Mouse (Mus musculus) CD4-positive, CD25-positive, alpha-beta regulatory T cell, adult 4 months (primary cell): Measurements from ENCODE around the gene Fbxw8. TPM values are rescaled to one million over a fixed set of nuclear protein-coding genes. Genes with fewer than 3 reads are reported as not detected.

ENCODE experiments used
- ATAC-seq: one replicate; pipeline ENCODE4 v1.8.0; 2017
- polyA plus RNA-seq, 2 experiments: library from polyadenylated mRNA; unstranded; fragments of 100-300 nt; shearing (Covaris generic); gene quantifications; one replicate each; pipeline ENCODE4 v1.2.1; 2017

The Fbxw8 gene
- polyA plus RNA-seq, 2 experiments from 2014 or later, result 3.1 to 3.3 TPM

DNA sequence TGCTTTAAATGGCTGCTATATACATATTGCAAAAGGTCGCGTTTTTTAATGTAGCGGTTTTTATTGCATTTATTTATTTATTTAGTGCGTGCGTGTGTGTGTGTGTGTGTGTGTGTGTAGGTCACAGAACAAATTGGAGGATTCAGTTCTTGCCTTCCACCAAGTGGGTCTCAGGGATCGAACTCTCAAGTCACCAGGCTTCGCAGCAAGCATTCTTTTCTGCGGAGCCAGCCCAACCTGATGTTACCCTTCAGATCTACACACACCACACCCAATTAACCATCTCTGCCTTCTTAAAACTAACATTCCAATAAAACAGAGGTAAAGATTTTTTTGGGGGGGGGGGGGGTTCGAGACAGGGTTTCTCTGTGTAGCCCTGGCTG lies 292 bp upstream of the Fbxw8 start:
- no peak for ATAC-seq

- ATAC-seq, result no peak
Measured at GRCm38 (mm10) chr5:118149711-118150110, 5.6 kb downstream of the Fbxw8 start.

DNA sequence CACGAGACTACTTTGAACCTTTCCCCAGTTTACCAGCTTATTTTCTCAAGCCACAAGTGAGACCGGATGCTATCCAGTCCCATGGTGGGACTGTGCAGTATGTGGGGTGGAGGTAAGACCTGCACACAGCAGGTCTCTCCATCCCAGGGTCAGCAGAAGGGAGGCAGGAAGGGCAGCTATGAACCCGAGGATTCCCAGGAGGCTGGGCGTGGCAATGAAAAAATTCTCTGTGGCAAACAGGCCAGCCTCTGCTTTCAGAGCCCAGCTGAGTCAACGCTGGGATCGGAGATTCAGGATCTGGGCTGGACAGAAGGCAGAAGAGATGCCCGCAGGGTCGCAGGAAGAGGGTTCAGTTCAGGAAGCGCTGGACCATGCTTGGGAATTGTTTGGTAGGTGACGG lies 8.0 kb downstream of the Fbxw8 start:
- ATAC-seq, result no peak

DNA sequence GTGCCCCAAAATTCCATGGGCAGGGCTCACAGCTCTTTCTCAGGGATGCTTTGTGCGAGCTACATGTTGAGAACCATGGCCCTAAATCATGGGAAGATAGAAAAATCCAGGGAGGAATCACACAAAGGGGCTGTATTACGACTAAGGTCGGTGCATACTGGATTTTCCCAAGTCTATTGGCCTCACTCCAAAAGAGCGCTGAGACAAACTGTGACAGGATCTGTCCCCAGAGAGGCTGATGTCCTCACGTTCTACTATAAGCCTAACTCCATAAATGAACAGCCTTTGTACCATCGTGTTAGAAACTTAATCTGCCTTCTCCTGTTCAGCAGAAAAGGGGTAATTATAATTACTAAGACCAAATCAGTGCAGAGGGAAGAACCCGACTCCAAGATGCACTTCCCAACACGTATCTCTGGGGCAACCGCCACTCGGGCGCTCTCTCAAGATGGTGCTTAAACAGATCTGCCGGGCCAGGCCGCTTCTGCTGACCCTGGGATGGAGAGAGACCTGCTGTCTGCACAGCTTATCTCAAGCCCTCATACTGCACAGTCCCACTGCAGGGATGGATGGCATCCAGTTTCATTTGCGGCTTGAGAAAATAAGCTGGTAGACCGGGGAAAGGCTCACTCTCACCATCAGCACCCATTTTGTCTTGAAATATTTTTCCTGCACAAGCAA lies 9.1 kb downstream of the Fbxw8 start:
- no peak for ATAC-seq

GRCm38 (mm10) chr5:118145458-118145857 lies 9.8 kb downstream of the Fbxw8 start:
- ATAC-seq, result no peak

DNA sequence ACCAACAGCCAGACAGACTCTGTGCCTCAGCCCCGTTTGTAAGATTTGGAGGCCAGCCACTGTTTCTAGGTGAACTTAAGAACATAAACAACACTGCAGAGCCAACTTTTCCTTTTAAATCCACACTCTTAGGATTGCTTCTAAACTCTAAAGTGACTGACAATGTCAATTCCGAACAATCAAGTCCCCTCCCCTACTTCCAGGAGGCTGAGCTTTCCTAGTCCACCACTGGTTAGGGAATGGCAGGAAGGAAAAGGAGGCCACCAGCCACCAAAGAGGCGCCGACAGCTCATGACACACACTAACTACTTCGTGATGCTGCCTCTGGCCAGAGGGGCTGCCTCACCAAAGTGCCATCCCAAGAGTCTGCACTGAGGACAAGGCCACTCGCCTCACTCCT lies 10.5 kb downstream of the Fbxw8 start:
- ATAC-seq, result no peak

GRCm38 (mm10) chr5:118144327-118144726 lies 10.9 kb downstream of the Fbxw8 start:
- no peak for ATAC-seq

DNA sequence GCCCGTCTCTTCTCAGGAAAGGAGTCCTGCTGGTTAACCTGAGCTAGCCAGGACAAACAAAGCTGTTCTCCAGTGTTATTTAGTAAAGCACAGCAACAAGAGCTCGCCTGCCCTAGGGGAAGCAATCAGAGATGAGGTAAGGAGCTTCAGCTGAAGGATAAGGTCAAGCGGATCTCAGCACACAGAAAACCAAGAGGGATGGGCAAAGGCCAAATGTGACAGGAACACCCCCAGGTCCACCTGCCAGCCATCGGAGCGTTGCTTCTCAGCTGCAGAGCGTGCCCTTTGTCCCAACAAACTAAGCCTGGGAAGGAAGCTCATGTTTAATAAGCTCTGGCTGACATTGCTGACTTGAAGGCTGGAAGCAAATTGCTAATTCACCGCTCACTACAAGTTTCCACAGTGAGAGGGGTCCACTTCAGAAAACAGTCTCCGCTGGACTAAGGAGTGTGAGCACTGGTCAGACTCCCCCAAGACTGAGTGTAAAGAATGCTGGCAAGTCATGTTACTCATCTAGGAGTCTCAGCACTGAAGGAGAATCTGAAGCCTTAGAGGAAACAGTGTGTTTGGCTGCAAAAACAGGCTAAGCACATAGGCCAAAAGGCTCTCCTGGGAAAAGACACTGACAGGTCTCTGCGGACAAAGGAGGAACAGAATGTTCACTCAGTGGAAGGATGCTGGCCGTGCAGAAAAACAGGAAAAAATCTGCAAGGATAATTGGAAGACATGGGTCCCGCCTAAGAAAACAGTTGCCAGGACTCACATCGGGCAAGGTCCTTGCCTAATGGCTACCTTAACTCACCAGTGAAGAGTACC lies 11.8 kb downstream of the Fbxw8 start:
- no peak for ATAC-seq

DNA sequence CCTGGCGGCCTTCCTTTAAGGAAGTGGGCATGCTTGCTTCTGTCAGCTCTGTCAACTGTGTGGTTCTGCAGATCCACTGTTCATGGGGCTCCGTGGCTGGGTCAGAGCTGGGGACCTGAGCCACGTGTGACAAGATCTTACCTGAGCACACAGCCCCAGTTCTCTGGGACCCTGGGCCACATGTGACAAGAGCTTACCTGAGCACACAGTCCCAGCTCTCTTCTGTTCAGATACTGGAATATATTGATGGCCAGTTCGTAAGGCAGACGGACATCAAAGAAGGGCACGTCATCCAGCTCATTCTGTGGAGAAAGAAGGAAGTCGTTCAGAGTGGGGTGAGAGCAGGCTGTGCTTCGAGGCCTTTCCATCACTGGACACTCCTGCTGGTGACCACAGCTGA lies 12.8 kb downstream of the Fbxw8 start:
- no peak for ATAC-seq

DNA sequence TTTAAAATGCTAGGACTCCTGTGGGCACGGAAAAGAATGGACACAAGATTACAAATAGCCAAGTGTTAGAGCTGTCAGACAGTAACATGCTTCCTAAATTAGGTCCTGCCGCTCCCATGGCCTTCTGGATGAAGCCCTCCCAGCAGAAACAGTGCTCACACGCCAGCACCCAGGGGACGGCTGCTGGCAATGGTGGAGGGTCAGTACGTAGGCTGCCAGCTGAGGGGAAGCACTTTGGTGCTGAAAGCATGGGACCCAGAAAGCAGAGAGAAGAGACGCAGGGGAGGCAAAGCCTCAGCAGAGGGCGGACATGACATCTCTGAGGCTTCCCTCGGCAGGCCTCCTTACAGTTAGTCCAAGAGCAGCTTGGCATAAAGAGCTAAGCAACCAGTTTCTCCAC lies 15.6 kb downstream of the Fbxw8 start:
- ATAC-seq, result no peak

DNA sequence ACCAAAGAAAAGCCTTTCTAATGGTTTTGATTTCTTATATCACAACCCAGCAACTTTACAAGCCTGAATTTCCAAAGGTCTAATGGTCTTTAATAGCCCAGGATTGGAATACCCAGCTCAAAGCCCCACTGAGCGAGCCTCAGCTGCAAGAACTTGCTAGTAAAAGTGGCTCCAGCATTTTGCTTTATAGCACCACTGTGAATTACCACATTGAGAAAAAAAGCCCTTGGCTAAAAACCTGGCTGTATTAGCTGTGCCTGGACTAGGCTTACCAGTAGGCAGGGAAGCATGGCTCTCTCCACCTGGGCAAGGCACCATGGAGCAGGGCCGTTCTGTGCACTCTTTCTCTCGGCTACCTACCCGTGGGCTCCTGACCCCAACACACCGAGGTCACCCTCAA lies 18.9 kb downstream of the Fbxw8 start:
- ATAC-seq, result no peak

DNA sequence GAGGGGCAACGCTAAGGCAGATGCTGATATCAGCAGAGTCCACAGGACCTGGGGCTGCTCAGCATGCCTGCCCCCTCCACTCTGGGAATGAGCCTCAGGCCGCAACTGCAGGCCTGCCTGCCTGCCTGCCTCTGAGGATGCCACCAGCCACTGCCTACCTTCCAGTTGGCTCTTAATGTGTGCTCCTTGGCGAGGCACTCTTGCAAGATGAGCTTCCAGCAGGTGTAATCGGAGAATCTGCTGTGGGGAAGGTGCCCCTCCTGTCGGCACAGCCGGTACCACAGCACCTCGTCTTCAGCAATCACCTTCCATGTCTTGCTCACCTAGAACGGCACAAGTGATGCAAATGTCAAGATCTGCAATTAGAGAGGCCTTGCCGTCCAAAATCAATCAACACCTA lies 26.6 kb downstream of the Fbxw8 start:
- no peak for ATAC-seq

GRCm38 (mm10) chr5:118128208-118128607 lies 27.1 kb downstream of the Fbxw8 start:
- ATAC-seq, result no peak

DNA sequence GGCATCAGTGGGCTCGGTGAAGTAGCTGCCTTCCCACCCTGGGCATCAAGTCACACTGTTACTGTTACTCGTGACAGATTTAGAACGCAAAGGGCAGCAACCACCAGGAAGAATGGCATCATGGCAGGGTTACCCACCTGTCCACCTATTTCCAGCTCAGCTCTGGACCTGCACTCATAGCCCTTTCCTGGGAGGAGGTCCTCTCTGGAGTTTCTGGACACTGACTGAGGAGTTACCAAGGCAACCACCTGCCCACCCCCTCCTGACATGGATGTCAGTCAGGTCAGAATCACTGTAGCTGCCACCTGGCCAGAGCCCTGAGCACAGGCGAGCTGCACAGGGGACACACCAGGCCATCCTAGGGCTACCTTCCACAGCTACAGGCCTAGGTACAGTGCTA lies 28.6 kb downstream of the Fbxw8 start:
- ATAC-seq, result no peak

DNA sequence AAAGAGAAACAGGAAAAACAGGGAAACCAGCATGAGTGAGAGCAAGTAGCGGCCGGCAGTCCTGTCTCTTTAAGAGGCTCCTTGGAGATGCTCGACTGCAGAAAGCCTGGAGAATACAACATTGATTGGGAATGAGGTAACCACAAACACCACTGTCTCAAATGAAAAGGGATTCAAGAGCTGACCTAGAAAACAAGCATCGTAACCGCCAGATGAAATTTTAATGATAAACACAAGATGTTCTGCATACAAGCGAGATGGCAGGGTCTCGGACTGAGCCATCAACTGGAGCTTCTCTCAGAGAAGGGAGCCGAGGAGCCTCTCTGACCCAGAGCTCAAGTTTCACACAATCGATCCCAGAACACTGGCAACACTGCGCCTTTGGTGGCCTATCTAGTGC lies 32.2 kb downstream of the Fbxw8 start:
- no peak for ATAC-seq

- peak; percentile 85 for ATAC-seq
Measured at GRCm38 (mm10) chr5:118121928-118122327, 33.3 kb downstream of the Fbxw8 start.

DNA sequence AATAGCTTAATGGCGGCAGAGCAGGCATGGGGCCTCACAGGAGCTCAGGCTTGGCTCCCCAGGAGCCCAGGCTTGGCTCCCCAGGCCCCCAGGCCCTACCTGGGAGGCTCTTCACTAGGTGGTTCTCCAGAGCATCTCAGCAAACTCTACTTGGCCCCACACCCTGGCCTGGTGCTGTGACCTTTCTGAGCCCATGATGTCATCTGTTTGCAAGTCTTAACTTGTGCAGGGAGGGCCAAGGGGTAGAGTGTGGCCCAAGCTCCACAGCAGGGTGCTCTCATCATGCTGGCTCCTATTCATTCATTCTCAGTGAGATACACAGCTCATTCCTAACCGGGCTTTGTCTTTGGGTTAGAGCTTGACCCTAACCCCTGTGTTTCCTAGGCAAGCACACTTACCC lies 34.6 kb downstream of the Fbxw8 start:
- no peak for ATAC-seq

DNA sequence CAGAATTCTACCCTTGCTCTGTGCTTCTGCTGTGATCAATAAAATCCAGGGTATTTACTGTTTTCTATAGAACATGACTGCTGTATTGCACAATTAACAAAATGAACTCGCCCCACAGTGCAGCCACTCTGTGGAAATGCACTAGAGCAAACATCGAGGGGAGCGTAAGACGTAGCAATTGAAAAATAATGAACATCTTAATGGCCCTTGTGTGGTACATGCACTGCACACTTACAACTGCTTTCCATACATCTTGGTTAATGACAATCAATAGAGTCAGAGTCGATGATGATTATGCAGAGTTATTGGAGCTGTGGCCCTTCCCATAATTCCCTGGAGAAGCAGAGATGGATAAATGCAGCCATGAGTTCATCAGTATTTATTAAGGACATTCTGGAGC lies 36.3 kb downstream of the Fbxw8 start:
- no peak for ATAC-seq

DNA sequence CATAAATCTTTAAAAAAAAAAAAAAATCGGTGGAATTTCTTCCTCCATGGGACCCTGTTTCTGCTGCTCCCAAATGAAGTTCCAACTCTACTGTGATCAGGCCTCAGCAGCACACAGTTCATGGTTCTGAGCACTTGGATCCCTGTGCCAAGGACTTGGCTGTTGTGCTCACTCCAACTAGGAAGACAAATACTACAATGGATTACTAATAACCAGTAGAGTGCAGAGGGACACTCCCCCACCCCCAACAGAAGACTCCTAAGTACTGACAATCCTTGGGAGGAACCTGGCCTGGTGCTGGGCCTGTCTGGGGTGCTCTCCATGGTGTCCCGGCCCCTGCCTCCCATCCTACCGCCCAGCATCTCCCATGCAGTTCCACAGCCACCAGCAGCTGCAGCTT lies 36.9 kb downstream of the Fbxw8 start:
- ATAC-seq, result no peak

DNA sequence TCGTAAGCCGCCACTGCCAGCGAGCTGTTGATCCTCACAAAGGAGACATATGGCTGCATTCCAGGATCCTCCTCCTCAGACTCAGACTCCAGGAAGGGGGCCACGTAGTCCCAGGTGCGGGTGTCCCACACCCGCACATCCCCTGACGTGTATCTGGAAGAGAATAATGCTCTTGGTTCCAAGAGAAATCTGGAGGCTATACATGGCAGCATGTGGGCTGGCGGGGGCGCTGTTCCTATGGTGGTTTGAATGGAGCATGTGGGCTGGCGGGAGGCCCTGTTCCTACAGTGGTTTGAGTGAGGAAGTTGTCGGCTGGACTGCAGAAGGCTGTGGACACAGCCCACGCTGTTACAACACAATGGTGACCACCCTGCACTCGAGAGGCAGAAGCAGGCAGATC lies 41.6 kb downstream of the Fbxw8 start:
- ATAC-seq, result no peak

DNA sequence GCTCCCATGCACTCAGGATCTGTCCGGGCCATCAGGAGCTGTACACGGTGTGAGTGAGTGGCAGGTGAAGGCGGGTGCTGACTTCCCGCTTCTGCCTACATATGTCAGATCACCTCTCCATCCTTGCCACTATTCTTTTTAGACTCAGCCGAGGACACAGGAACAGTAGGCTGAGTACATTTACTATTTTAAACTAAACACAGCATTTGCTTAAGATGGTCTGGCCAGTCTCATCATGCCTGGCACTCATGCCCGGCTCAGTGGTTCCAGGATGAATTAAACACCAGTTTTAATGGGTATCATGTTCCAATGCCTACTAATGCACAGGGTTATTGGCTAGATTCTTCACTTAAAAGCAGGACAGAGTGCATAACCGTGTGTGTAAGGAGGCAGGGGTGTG lies 42.2 kb downstream of the Fbxw8 start:
- ATAC-seq, result no peak

- no peak for ATAC-seq
Measured at GRCm38 (mm10) chr5:118108794-118109440, 46.3 kb downstream of the Fbxw8 start.

DNA sequence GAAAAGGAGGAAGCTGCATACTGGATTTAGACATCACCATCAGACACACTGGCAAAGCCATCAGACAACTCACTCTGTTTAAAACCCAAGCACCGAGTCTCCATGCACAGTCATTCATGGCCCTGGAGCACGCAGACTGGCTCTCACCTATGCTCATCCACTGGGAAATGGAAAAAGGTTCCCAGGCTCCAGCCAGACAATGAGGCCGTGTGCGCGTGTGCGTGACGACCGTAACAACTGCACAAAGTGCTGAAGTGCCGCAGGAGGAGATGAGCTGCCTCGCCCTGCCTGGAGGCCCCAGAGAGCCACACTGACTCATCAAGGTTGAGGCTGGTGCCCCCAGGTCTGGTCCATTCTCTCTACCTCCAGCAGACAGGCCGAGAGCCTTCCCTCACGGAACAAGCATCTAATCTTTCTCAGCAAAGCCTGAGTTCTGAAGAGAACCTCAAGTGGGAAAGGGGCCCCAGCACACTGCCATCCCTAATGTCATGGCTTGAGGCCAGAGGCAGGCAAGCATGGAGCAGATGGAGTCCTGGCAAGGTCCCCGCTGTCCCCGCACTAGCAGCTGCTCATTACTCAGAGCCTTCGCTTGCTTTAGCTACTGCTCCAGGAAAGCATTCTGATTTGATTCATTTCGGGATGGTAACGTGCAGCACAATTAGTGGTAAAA lies 47.0 kb downstream of the Fbxw8 start:
- ATAC-seq, result no peak
